Mouse (Mus musculus): ENCODE measurements around the gene Pdcd1lg2.

GRCm38 (mm10) chr19:29518922-29519321 is 108.2 kb downstream of the Pdcd1lg2 start:
- no peak for TF ChIP-seq CTCF (IDR thresholded peaks at IDR 0.05; ENCODE audit: low read depth, low read length)
- TF ChIP-seq POLR2A (IDR thresholded peaks at IDR 0.05; ENCODE audit: borderline replicate concordance, low read depth, low read length): no peak

All from bone marrow macrophage, adult 2 months (primary cell).